Mouse (Mus musculus) cerebellum, postnatal 36 days (tissue): ENCODE measurements around the gene Tcstv1.
"Not testable (repeated sequence)": the region's sequence is repeated elsewhere in the genome, so short reads cannot be mapped to it uniquely, and the experiment has no call there.

Experiments used
- DNase-seq, 2 experiments: peaks; one replicate each; pipeline ENCODE4 v3.0.0; 2021 to 2022; ENCODE audit warnings: mixed read lengths in 2 of 2

The Tcstv1 gene

GRCm38 (mm10) chr13:119894685-119895084 lies at the start of gene Tcstv1:
Tcstv1 (minus strand) TSS chr13:119894785.
- not testable (repeated sequence) for DNase-seq

- DNase-seq: not testable (repeated sequence)
These were observed 34.6 kb upstream of the Tcstv1 start, which contains the start of gene Gm21761 for GRCm38 (mm10) chr13:119929172-119929571. Gm21761 (minus strand) TSS chr13:119929272.

- not testable (repeated sequence) for DNase-seq
These were observed 30.2 kb upstream of the Tcstv1 start for GRCm38 (mm10) chr13:119924597-119925340.

GRCm38 (mm10) chr13:119916966-119917722 lies 22.6 kb upstream of the Tcstv1 start:
- DNase-seq: not testable (repeated sequence)

- not testable (repeated sequence) for DNase-seq
These were observed 21.9 kb upstream of the Tcstv1 start for GRCm38 (mm10) chr13:119916449-119916848.

GRCm38 (mm10) chr13:119898549-119898948 lies 4.0 kb upstream of the Tcstv1 start:
- DNase-seq: not testable (repeated sequence)

GRCm38 (mm10) chr13:119886896-119887295 lies 7.7 kb downstream of the Tcstv1 start:
- DNase-seq: not testable (repeated sequence)

GRCm38 (mm10) chr13:119864395-119864999 lies 30.1 kb downstream of the Tcstv1 start:
- DNase-seq: not testable (repeated sequence)

- not testable (repeated sequence) for DNase-seq
These were observed 32.2 kb downstream of the Tcstv1 start for GRCm38 (mm10) chr13:119862399-119862798.
